Mouse (Mus musculus): Measurements from ENCODE around the gene Cant1. TPM values are rescaled to one million over a fixed set of nuclear protein-coding genes. Genes with fewer than 3 reads are reported as not detected.

Gene Cant1
- polyA plus RNA-seq, 1 experiment from 2014 or later: 32.3 TPM

DNA sequence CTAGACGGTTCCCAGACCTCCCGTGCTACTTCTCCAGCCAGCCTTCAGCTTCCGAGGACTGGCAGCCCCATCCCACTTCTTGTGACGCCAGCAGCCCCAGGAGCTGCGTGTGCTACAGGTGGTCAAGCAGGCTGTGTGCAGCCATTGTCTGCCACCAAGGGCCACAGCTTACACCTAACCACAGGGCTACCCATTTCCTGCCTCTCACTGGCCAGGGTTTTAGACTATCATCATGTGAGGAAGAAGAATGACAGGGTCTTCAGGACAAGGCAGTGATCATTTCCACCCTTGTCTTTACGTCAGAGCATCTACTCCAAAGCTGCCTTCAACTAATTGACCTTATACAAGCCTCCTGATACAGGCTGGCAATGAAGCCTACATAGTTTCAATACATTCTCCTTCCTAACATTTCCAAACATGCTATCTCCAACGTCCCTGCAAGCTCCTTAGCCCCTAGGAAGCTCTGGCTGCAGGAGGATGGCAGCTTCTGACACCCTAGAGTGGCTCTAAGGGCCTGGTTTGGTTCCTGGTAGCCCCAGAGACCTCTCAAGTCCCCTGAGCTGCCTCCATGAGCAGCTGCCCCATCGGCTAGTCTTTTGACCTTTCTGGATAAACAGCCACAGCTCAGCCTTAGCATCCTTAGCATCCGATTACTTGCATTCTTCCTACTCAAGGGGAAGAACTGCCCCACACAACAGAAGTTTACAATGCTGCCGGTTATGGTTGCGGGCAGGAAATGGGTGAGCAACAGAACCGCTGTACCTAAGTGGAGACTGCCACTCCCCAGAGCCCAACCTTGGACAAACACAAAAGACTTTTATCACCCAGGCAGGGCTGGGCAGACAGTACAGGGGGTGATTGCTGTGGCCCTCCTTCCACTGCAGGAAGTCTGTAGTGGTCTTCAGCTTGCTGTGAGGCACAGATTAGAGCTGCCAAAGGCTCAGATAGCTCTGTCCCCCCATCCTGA lies 9.5 kb downstream of the Cant1 start:
- no peaks in the 10 kb centered on the region for H3K27me3 ChIP-seq (ENCODE audit: control insufficient read depth, insufficient read depth, low read length)
- TF ChIP-seq CTCF (IDR thresholded peaks at IDR 0.05; ENCODE audit: low read depth): no peak
- TF ChIP-seq EP300 (optimal IDR thresholded peaks at IDR 0.05): no peak
- H3K4me2 ChIP-seq (replicated peaks; ENCODE audit: low read depth): no peak overlapping the region; the same call in 1 of the 2 replicates
- DNase-seq (ENCODE audit: low spot score): peak; percentile 78
- no peak overlapping the region for H3K4me3 ChIP-seq (ENCODE audit: low read depth, low read length)
- no peaks in the 10 kb centered on the region for H3K9me3 ChIP-seq (ENCODE audit: control insufficient read depth, low read length)
- peak; percentile 74 for ATAC-seq (ENCODE audit: low FRiP score, low TSS enrichment)
- peak overlapping the region; percentile 86 for H3K27ac ChIP-seq (replicated peaks)
- no peaks in the 10 kb centered on the region; the same call in 1 of the 2 replicates for H3K4me1 ChIP-seq (replicated peaks; ENCODE audit: control insufficient read depth, insufficient read depth)
- peak overlapping the region; percentile 13; the same call in 1 of the 2 replicates for H3K9ac ChIP-seq (ENCODE audit: low read length)
- peaks cover 23% of the 10 kb centered on the region for H3K36me3 ChIP-seq (ENCODE audit: control insufficient read depth, insufficient read depth, low read length)
- 61% methylated on average over 12 of the region's 12 CpGs for WGBS

DNA sequence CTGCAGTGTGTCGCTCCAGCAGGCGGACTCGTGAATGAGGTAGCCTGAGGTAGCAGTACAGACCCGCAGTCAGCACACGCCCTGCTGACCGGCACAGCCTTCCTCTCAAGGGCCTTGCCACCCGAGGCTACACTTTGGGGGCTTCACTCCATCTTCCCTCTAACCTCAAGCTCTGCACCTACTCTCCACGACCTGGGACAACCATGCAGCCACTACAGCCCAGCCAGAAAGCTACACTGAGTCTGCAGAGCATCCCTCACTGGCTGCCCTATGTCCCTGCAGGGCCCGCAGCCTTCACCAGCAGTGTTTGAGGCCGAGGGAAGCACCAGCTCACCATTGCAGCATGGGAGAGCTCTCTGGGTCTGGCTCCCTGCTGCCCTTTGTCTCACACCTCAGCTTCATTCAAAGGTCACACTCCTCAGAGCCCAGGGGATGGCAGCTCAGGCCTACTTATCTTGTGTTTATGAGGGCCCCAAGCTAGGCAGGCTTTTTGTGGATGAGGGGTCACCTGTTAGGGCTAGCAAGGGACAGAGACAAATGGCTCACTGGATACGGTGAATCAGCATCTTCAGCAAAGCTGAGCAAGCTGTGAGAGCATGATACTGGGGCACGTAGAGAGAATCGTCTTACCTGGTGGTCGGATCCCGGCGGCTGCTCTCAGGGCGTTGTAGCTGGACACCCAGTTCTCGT lies 10.7 kb downstream of the Cant1 start:
- Histone ChIP-seq H3K4me3 (ENCODE audit: low read depth, low read length) (no peak overlapping the region), H3K9ac (ENCODE audit: low read length) (no peak overlapping the region), H3K4me1 (replicated peaks; ENCODE audit: control insufficient read depth, insufficient read depth) (no peaks in the 10 kb centered on the region; the same call in 1 of the 2 replicates), H3K27ac (replicated peaks) (peak overlapping the region; percentile 86; the same call in 1 of the 2 replicates), H3K9me3 (ENCODE audit: control insufficient read depth, low read length) (no peaks in the 10 kb centered on the region), H3K36me3 (ENCODE audit: control insufficient read depth, insufficient read depth, low read length) (peaks cover 22% of the 10 kb centered on the region), H3K4me2 (replicated peaks; ENCODE audit: low read depth) (no peak overlapping the region), H3K27me3 (ENCODE audit: control insufficient read depth, insufficient read depth, low read length) (no peaks in the 10 kb centered on the region)
- 71% methylated on average over 18 of the region's 18 CpGs for WGBS
- ATAC-seq (ENCODE audit: low FRiP score, low TSS enrichment) (no peak), DNase-seq (ENCODE audit: low spot score) (no peak)
- TF ChIP-seq CTCF (IDR thresholded peaks at IDR 0.05; ENCODE audit: low read depth) (no peak), EP300 (optimal IDR thresholded peaks at IDR 0.05) (no peak)

DNA sequence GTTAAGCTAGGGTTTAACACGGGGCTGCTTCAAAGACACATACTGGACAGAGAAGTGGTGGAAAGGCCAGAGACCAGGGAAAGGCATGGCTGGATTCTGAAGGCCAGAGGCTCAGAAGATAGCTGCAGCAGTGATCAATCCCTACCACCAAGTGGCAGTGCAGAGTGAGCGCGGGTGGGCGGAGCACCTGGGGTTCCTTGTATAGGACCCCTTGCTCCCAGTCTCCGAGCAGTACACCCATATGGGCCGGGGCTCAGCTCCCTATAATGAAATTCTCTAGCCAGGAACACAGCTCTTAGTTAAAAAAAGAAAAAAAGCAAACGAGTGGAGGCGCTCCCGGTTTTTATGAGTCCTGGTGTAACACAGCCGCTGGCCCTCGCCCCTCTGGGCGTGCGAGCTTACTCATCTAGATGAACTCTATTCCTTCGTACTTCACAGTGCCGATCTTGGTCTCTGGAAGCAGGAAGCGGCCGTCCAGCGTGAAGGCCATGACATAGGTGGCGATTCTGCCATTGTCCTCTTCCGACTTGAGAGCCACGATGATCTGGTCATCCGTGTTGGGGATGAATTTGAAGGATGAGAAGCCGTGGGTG lies 11.5 kb downstream of the Cant1 start:
- H3K27ac ChIP-seq (replicated peaks): no peak overlapping the region
- H3K36me3 ChIP-seq (ENCODE audit: control insufficient read depth, insufficient read depth, low read length): peaks cover 22% of the 10 kb centered on the region
- H3K9me3 ChIP-seq (ENCODE audit: control insufficient read depth, low read length): no peaks in the 10 kb centered on the region
- H3K9ac ChIP-seq (ENCODE audit: low read length): no peak overlapping the region
- H3K4me3 ChIP-seq (ENCODE audit: low read depth, low read length): no peak overlapping the region
- DNase-seq (ENCODE audit: low spot score) (peak; percentile 65), ATAC-seq (ENCODE audit: low FRiP score, low TSS enrichment) (no peak)
- no peaks in the 10 kb centered on the region; the same call in 1 of the 2 replicates for H3K4me1 ChIP-seq (replicated peaks; ENCODE audit: control insufficient read depth, insufficient read depth)
- H3K27me3 ChIP-seq (ENCODE audit: control insufficient read depth, insufficient read depth, low read length): no peaks in the 10 kb centered on the region
- no peak for TF ChIP-seq EP300 (optimal IDR thresholded peaks at IDR 0.05)
- peak; percentile 61 for TF ChIP-seq CTCF (IDR thresholded peaks at IDR 0.05; ENCODE audit: low read depth)
- no peak overlapping the region for H3K4me2 ChIP-seq (replicated peaks; ENCODE audit: low read depth)
- WGBS: 79% methylated on average over 23 of the region's 23 CpGs

DNA sequence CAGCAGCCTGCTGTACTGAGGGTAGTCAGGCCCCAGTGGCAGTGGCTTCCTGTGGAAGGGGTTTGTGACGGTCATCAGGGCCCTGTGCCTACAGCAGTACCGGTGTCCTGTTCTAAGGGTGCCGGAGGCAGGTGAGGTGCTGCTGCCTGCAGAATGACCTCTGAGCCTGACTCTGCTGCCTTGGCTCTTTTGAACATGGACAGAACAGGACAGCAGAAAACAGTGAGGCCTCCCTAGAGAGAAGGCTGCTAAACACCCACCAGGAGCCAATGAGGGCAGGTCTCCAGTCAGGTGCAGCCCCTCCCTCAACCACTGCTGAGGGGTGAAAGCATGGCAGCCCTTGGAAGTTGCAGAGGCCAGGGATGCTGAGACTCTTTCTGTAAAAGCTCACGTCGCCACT lies 12.4 kb downstream of the Cant1 start:
- ATAC-seq (ENCODE audit: low FRiP score, low TSS enrichment): no peak
- no peak overlapping the region for H3K9ac ChIP-seq (ENCODE audit: low read length)
- H3K4me2 ChIP-seq (replicated peaks; ENCODE audit: low read depth): no peak overlapping the region
- H3K4me3 ChIP-seq (ENCODE audit: low read depth, low read length): no peak overlapping the region
- peaks cover 22% of the 10 kb centered on the region for H3K36me3 ChIP-seq (ENCODE audit: control insufficient read depth, insufficient read depth, low read length)
- H3K27me3 ChIP-seq (ENCODE audit: control insufficient read depth, insufficient read depth, low read length): no peaks in the 10 kb centered on the region
- peak overlapping the region; percentile 2; the same call in 1 of the 2 replicates for H3K27ac ChIP-seq (replicated peaks)
- no peaks in the 10 kb centered on the region for H3K9me3 ChIP-seq (ENCODE audit: control insufficient read depth, low read length)
- DNase-seq (ENCODE audit: low spot score): no peak
- peaks cover 4% of the 10 kb centered on the region for H3K4me1 ChIP-seq (replicated peaks; ENCODE audit: control insufficient read depth, insufficient read depth)
- 81% methylated on average over 5 of the region's 5 CpGs for WGBS
- TF ChIP-seq CTCF (IDR thresholded peaks at IDR 0.05; ENCODE audit: low read depth) (no peak), EP300 (optimal IDR thresholded peaks at IDR 0.05) (no peak)

DNA sequence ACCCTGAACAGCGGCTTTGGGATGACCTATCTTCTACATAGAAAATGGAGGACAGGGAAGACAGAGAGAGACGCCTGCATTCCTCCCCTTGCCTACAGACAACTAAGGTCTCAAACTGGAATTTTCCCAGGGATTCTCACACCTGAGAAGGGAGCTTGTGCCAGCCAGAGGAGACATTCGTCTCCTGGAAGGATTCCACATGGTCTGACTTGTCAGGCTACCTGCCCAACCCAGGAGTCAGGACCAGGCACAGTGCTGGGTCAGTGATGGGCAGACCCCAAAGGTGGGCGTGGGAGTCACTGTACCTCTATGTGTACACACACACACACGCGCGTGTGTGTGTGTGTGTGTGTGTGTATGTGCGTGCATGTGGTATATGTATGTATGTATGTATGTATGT lies 13.6 kb downstream of the Cant1 start:
- TF ChIP-seq CTCF (IDR thresholded peaks at IDR 0.05; ENCODE audit: low read depth): no peak
- TF ChIP-seq EP300 (optimal IDR thresholded peaks at IDR 0.05): no peak
- peaks cover 8% of the 10 kb centered on the region for H3K4me1 ChIP-seq (replicated peaks; ENCODE audit: control insufficient read depth, insufficient read depth)
- H3K27ac ChIP-seq (replicated peaks): no peak overlapping the region
- H3K4me3 ChIP-seq (ENCODE audit: low read depth, low read length): no peak overlapping the region
- H3K36me3 ChIP-seq (ENCODE audit: control insufficient read depth, insufficient read depth, low read length): peaks cover 13% of the 10 kb centered on the region; the same call in 1 of the 2 replicates
- H3K4me2 ChIP-seq (replicated peaks; ENCODE audit: low read depth): no peak overlapping the region
- H3K9ac ChIP-seq (ENCODE audit: low read length): no peak overlapping the region
- WGBS: 87% methylated on average over 8 of the region's 8 CpGs
- no peaks in the 10 kb centered on the region for H3K27me3 ChIP-seq (ENCODE audit: control insufficient read depth, insufficient read depth, low read length)
- ATAC-seq (ENCODE audit: low FRiP score, low TSS enrichment) (no peak), DNase-seq (ENCODE audit: low spot score) (no peak)
- no peaks in the 10 kb centered on the region for H3K9me3 ChIP-seq (ENCODE audit: control insufficient read depth, low read length)
